Mouse (Mus musculus) frontal cortex, adult (tissue): Measurements from ENCODE around the gene Mlst8.
"Not testable (repeated sequence)": the region's sequence is repeated elsewhere in the genome, so short reads cannot be mapped to it uniquely, and the experiment has no call there.

Experiments
- ATAC-seq: cut with Nextera tagmentation; 2 replicates; pipeline ENCODE4 v1.9.2; 2017; ENCODE audit warnings: mild to moderate bottlenecking, moderate library complexity, mixed read lengths; ENCODE audit not compliant: low TSS enrichment

The Mlst8 gene

DNA sequence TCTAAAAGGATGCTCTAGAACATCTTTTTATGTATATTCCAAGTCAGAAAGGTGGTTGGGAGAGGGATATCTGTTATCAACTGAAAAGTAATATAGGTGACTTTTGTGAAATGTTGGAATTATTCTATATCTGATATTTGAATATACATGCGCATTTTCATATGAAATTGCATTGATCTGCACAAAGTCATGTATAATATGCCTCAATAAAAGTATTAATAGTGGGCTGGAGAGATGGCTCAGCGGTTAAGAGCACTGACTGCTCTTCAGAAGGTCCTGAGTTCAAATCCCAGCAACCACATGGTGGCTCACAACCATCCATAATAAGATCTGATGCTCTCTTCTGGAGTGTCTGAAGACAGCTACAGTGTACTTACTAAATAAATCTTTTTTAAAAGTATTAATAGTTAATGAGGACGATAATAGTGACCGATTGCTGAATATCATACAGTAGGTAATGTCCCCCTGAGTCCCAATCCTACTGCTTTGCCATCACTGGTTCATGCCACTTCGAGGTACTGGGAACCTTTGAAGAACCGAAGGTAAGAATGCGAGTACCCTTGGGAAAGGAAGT, 9.5 kb downstream of the Mlst8 start:
- no peak for ATAC-seq

DNA sequence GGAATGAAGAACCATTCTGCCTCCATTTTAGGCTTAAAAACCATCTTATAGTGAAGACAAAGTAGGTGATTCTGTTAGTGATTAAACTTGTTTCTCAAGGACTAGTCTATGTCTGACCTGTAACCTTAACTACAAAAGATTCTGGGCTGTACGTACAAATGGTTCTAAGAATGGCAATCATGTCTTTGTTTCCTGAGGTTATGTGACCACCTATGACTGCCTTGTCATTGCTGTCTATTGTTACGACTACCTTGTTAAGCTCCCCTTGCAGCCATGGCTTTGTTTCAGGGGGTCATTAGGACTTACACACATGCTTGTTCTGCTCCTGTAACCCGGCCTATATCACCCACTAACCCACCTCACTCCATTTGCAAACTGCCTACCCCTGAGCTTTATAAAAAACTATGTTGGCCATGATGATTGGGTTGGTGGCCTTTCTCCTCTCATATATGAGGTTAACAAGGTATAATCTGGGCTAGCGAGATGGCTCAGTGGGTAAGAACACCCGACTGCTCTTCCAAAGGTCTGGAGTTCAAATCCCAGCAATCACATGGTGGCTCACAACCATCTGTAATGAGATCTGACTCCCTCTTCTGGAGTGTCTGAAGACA, 10.1 kb downstream of the Mlst8 start:
- no peak for ATAC-seq

DNA sequence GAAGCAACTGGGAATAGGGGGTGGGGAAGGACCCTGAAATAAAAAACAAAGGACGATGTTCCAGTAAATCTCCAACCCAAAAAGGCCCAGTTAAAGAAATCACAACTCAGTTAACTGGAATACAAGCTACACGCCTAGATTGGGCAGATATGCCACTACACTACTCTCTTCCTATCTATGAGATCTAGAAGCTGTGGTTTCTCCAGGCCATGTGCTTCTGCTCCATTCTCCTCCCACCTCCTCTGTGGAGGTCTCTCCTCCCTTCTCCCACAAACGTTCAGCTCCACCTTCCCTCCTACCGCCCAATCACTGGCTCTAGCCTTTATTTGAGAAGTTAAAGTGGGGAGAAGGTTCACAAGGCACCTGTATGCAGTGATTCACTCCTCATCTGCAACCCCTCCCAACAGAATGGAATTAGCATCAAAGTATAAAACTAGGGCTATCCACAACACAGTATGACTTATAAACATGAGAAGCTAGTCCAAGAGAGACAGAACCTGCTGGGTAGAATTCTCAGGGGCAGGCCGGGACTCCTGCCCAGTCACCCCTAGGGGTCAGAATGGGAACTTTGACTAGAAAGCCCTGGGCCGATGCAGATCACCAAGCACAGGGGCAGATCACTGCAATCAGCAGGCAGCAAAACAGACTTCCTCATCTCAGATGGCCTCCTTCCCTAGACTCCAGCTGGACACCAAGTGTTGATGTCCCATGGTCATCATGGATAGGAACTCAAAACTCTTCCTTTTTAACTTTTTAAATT, 15.3 kb downstream of the Mlst8 start:
- no peak for ATAC-seq

DNA sequence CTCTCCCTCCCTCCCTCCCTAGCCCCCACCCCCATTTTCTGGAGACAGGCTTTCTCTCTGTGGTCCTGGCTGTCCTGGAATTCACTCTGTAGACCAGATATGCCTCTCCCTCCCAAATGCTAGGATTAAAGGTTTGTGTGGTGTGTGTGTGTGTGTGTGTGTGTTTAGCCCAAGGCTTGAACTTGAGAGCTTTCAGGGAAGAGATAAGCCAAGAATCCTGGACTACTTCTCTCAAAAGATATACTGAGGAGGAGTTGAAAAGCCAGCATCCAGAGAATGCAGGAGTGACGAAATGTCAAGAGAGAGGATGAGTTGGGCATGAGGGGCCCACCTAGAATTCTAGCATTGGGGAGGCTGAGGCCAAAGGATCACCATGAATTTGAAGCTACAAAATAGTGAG, 15.9 kb downstream of the Mlst8 start:
- ATAC-seq: no peak

DNA sequence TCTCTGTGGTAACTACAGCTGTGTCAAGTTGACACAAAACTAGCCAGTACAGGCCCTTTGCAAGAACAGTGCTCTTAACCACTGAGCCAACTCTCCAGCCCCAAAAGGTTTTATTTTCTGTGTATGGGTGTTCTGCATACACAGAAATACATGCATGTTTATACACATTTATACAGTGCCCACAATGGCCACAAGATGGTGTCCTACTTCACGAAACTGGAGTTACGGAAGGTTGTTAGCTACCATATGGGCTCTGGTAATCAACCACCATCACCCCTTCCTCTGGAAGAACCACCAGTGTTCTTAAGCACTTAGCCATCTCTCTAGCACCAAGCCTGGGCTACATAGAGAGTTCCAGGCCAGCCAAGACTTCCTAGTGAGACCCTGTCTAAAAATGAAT, 17.3 kb downstream of the Mlst8 start:
- no peak for ATAC-seq

DNA sequence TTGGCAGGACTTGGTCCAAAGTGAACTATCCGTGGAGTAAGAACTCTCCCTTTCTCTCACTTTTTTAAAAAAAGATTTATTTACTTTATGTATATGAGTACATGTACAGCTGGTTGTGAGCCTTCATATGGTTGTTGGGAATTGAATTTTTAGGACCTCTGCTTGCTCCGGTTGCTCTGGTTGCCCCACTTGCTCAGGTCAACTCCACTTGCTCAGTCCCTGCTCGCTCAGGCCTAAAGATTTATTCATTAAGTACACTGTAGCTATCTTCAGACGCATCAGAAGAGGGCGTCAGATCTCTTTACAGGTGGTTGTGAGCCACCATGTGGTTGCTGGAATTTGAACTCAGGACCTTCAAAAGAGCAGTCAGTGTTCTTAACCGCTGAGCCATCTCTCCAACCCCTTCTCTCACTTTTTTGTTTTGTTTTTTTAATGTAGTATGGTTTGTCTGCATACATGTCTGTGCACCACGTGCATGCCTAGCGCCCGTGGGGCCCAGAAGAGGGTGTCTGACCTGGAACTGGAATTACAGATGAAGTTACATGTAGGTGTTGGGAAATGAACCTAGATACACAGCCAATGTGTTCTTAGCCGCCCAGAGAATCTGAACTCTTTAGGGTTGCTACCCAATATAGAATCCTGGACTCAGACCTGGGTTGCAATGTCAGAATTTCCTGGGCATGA, 23.2 kb downstream of the Mlst8 start:
- ATAC-seq: not testable (repeated sequence)

DNA sequence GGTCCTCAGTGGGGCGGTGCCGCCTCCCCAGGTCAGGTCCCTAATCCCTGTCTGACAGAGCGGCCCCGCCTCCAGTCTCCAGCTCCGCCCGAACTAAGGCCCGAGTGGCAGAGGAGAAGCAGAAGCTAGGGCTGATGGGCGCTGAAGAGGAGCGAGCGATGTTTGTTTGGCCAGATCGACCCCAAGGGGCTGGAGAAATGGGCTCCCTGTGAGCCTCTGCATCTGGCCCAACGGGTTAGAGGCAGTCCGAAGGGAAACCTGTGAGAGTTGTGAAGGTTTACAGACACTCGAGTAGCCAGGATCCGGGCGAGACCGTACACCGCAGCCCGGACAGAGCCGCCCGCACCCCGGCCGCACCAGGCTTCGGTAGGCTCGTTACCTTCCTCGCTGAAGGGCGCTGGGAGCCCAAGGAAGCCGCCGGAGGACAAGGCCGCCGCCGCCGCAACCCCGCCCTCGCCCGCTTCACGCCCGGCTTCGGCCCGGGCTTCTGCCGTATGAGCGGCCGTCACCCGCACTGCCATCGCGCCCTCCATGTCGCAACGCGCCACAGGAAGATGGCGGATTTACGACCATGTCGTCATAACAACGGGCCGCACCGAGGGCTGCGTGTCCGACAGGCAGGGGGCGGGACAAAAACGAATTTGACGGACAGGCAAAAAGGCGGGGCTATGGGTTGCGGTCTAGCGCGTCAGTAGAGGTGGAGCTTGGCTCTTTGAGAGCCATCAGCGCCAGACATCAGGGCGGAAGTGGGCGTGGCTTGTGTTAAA, 23.9 kb downstream of the Mlst8 start:
- peak; percentile 96 for ATAC-seq

DNA sequence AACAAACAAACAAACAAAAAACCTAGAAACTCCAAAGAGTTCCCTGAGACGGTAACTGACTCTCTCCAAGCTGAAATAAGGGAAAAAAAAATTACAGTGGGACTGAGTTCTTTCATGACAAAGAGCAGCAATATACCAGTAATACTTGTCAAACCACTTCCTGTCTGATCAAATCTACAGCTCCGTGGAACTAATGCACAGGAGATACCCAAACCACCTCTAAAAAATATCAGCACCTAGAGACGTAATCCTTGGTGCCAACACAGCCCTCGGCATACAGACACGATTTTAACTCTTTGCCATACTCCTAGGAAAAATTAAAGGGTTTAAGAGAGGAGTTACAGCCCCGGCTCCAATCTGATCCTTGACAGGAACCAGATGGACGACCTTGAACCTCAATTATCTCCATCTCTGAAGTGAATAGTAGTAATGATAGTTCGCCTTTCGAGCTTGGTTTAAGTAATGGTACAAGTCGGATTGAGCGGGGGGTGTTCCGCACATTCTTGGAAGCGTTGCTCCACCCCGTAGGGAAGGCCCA, 24.6 kb downstream of the Mlst8 start:
- ATAC-seq: no peak

DNA sequence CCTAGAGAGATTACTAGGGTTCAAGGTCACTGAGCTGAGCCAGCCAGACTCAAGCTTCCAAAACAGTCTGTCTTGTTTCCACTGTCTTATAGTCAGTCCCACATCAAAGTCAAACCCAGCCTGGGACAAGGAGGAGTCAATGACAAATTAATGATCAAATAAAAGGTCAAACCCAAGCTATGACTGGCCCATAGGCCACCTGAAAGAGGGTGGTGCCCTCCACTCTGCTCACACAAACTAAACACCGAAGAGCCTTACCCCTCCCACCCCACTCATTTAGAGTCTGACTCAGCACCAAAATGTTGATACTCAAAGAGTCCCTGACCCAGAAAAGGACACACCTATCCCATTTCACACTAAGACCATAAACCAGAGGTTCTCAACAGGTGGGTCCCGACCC, 25.5 kb downstream of the Mlst8 start:
- no peak for ATAC-seq

DNA sequence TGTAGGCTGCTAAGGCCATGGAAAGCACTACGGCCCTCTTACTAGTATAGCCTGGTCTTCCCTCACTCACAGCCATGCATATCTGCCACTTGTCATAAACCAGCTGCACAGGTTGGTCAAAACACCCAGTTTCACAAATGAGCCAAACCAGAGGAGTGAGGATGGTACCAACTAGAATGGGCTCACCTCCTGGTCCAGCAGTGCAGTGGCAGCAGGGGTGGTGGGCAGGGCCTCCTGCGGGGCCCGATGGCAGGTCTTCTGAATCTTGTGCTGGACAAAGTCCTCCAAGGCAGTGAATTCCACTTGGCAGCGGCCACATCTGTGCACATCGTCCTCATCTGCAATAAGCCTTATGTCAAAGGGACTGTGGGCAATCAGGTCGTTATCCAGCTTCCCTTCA, 27.7 kb downstream of the Mlst8 start:
- no peak for ATAC-seq

DNA sequence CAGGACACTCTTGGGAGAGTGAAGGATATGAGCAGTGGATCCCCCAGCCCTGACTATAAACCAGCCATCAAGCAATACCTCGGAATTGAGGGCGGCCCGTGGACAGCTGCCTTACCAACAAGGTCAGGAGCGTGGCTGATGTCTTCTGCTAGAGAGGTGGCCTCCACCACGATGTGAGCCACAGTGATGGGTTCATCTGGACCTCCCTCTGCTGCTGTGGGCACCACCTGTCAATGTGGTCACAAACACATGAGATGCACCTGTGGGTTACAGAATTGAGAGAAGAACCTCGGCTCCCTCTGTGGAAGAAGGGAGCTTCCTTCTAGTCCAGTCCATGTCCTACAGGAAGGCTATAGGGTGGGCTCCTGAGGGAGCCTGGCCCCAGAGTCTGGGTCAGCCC, 29.4 kb downstream of the Mlst8 start:
- no peak for ATAC-seq

DNA sequence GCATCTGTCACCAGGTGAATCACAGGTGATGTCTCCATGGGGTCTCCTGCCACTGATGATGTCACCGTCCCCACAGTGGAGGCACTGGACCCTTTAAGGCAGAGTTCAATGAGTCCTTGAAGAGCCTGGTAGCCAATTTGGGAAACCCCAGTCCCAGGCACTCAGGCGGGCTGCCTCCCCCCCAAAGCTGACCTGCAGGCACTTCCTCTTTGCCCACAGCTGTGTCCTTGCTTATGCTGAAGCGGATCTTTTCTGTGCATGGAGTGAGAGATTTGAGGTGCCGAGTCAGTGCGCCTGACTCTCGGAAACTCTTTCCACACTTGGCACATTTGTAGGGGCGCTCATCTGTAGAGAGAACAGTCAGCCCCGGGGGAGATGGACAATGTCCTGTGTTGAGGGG, 32.3 kb downstream of the Mlst8 start:
- ATAC-seq: no peak

DNA sequence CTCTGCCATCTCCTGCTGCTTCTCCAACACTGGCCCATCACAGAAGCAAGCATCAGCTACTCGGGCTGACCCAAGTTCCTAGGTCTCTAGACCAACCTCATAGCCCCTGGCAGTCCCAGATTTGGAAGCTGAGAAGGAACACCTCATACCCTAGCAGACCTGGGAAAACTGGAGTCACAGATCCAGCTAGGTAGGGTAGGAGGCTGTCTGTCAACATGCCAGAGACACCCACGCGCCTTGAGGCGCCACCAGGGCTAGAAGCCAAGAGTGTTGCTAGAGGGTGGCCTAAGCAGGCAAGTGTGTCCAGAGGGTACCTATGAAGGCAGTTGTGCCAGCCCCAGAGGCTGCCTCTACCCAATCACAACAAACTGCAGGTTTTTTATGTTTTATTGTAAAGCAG, 35.5 kb downstream of the Mlst8 start:
- peak; percentile 44; the same call in 1 of the 2 replicates for ATAC-seq

DNA sequence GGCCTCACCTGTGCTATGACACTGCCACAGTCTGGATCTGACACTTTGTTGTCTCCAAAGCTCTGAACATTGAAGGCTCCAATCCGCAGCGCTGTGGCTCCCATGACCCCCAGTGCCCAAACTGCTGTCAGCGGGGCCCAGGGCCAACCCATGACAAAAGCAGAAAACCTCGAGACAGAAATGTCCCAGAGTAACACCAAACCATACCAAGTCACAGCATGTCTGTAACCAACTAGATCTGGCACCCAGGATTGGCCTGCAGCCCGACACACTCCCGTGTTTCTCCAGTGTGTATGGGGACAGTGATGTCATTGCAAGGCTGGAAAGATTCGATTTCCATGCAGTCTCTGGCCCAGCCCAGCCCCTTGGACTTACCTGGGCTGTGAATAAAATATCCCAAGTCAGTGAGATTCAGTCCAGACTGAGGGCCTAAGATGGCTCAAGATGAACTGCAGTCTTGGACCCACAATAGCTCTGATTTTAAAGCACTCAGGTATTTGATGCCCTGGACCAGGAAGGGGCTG, 36.2 kb downstream of the Mlst8 start, which contains the start of gene Dnase1l2:
Dnase1l2 (minus strand) TSS at position 474 of the 524 bp plus-strand sequence.
- no peak for ATAC-seq

DNA sequence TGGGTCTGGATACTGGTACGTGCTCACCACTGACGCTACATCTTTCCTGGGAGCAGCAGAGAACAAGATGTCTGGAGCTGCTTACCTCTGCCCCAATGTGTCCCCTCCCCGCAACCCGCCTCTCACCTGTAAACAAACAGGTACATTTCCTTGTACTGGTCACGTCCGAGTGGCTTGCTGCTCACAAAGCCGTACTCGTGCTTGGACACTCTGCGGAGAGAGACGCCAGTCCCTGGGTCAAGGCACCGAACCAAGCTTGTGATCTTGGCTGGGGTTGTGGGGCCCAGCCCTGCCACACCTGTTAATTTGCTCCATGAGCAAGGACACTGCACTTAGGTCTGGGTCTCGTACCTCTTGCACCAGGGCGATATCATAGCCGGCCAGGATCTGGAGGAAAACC, 36.8 kb downstream of the Mlst8 start:
- ATAC-seq: no peak

DNA sequence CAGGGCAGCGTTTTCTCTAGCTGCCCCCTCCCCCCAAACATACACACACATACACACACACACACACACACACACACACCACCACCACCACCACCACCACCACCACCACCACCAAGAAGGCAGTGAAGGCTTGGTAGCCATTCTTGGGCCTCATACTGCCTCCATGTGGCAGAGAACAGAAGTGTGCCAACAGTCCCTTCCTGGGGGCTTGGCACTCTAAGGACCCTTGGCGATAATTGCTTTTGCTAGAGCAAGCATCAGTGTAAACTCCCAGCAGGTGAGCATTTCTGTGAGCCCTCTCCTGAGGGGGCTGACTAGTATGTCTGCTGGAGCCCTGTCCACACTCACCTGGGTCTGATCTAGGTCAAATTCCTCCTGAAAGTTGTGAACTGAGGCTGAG, 37.7 kb downstream of the Mlst8 start:
- no peak for ATAC-seq

DNA sequence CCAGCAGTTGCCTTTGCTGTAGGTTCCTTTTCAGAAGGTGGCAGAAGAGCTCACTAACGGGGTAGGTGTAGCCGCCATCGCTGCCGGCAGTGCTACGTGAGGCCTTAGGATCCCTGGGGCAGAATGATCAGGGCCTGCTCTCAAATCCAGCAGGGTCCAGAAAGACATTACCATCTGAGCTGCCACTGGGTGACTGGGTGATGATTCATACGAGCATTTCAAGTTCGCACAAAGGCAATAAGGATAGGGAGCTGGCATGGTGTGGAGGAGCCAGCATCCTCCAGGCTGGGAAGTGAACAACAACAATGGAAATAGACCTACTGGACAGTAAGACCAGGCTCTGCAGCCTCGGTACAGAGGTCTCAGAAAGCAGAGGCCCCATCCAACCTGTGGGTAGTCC, 38.5 kb downstream of the Mlst8 start:
- ATAC-seq: no peak

DNA sequence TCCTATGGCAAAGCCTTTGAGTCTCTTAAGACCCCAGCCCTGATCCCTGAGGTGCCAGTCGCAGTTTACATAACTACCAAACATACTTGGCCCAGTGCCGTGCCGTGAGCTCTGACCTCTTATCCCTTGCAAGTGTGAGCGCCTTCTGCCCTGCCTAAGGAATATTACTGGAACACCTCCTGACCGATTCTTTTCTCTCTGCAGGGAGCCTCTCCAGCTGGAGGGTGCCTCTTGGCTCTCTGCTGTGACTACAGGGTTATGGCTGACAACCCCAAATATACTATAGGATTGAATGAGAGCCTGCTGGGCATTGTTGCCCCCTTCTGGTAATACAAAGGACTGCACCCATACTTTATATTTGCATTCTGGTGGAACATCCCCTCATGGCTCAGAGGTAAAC, 41.9 kb downstream of the Mlst8 start:
- peak; percentile 55; the same call in 1 of the 2 replicates for ATAC-seq

DNA sequence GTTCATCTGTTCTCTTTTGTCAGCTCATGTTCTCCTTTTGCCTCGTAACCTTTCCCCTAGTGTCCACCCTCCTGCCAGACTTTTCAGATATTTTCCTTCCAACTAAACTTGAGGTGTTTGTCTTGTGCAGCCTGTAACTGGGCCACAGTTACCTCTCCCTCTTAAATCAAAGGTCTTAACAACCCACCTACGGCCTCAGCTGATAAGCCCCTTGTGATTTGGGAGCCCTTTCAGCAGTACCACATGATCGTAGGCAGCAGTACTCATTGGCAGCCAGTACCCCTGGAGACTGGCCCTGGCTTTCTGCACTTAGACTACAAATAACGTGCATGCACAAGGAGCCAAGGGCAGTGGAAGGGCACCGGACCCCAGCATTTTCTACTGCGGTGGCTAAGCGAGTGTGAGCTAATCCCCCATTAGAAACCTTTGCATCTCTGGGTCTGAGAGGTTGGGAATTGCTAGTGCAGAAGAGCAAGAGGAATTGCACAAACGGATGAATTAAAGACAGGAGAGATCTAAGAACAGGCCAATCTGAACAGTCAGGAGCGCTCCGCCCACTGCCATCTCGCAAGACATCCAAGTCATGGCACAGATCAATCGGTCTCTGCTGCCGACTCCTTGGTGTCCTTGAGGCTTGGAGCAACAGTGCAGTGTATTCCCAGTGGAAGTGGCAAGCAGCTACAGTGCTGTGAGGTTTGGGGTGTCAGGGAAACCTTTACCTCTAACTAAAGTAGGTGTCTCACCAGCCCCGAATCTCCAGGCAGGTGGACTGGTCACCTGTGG, 49.5 kb downstream of the Mlst8 start:
- no peak for ATAC-seq

DNA sequence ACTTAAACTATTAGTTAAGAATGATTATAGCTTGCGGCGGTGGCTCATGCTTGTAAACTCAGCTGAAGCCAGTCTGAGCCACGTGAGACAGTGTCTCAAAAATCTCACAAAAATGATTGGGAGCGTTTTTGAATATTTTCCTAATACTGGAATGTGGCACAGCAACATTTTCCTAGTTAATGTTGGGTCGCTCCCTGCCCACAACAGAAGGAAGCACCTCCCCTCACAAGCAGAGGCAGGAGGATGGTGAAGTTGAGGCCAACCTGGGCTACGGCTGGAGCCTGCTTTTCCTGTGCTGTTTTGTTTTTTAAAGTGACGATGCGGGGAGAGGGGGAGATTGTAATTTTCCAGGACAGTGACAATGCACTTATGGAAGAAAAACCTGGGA, 51.7 kb downstream of the Mlst8 start:
- no peak for ATAC-seq
